Mouse (Mus musculus) ovary, adult 10 weeks (tissue): ENCODE data around the gene Zfp3. TPM values are rescaled to one million over a fixed set of nuclear protein-coding genes. Genes with fewer than 3 reads are reported as not detected.

Experiments used
- polyA plus RNA-seq: library from polyadenylated mRNA; stranded (reverse); fragments of 350-450 nt; fragmentation: Illumina TruSeq; extraction: RNeasy Lipid Tissue Mini Kit (QIAGEN cat#74804); gene quantifications from one replicate; pipeline ENCODE4 v1.2.3, GENCODE M21; 2014

Gene Zfp3
- polyA plus RNA-seq, result 4.5 TPM

GRCm38 (mm10) chr11:70763936-70764808 lies at the start of gene Zfp3:
Gene Zfp3, plus strand, starts transcription at chr11:70764209.

GRCm38 (mm10) chr11:70812365-70812764 lies 48.4 kb downstream of the Zfp3 start, which contains the start of gene Scimp:
Gene Scimp, minus strand, starts transcription at chr11:70812586.

Other genes with a start within 250 kb of the Zfp3 start
- gene Vmo1, start 249.6 kb upstream of the Zfp3 start, polyA plus RNA-seq, result not detected
- gene Gltpd2, start 245.0 kb upstream of the Zfp3 start, polyA plus RNA-seq, result not detected
- 22.0 TPM for gene Psmb6, start 238.8 kb upstream of the Zfp3 start, polyA plus RNA-seq
- gene Gm40193, start 231.3 kb upstream of the Zfp3 start, polyA plus RNA-seq, result not detected
- 1.7 TPM for gene Pld2, start 224.1 kb upstream of the Zfp3 start, polyA plus RNA-seq
- gene Mink1, start 201.3 kb upstream of the Zfp3 start, polyA plus RNA-seq, result 1.8 TPM
- gene 4930544D05Rik, start 148.4 kb upstream of the Zfp3 start, polyA plus RNA-seq, result not detected
- not detected for gene Chrne, start 145.0 kb upstream of the Zfp3 start, polyA plus RNA-seq
- not detected for gene Gp1ba, start 125.1 kb upstream of the Zfp3 start, polyA plus RNA-seq
- gene Rnf167, start 117.0 kb upstream of the Zfp3 start, polyA plus RNA-seq, result 35.7 TPM
- 18.4 TPM for gene Slc25a11, start 116.7 kb upstream of the Zfp3 start, polyA plus RNA-seq
- 72.0 TPM for gene Pfn1, start 109.6 kb upstream of the Zfp3 start, polyA plus RNA-seq
- gene Eno3, start 107.0 kb upstream of the Zfp3 start, polyA plus RNA-seq, result not detected
- gene Spag7, start 94.8 kb upstream of the Zfp3 start, polyA plus RNA-seq, result 26.6 TPM
- 0.48 TPM for gene Camta2, start 76.1 kb upstream of the Zfp3 start, polyA plus RNA-seq
- gene Inca1, start 64.1 kb upstream of the Zfp3 start, polyA plus RNA-seq, result 0.46 TPM
- 10.3 TPM for gene Kif1c, start 63.7 kb upstream of the Zfp3 start, polyA plus RNA-seq
- gene Scimp, start 48.4 kb downstream of the Zfp3 start, polyA plus RNA-seq, result not detected
- 120 TPM for gene Rabep1, start 80.6 kb downstream of the Zfp3 start, polyA plus RNA-seq
- gene Nup88, start 205.8 kb downstream of the Zfp3 start, polyA plus RNA-seq, result 172 TPM
- gene Rpain, start 206.0 kb downstream of the Zfp3 start, polyA plus RNA-seq, result 7.9 TPM
- 216 TPM for gene C1qbp, start 218.8 kb downstream of the Zfp3 start, polyA plus RNA-seq
- gene Dhx33, start 240.2 kb downstream of the Zfp3 start, polyA plus RNA-seq, result 25.5 TPM